Mouse (Mus musculus): ENCODE measurements around the gene Chd9. TPM values are rescaled to one million over a fixed set of nuclear protein-coding genes. Genes with fewer than 3 reads are reported as not detected.
A peak's percentile ranks its signal among the peaks of the same experiment; 100 is the strongest.

Gene Chd9
- polyA plus RNA-seq, 1 experiment, result 71.6 TPM

DNA sequence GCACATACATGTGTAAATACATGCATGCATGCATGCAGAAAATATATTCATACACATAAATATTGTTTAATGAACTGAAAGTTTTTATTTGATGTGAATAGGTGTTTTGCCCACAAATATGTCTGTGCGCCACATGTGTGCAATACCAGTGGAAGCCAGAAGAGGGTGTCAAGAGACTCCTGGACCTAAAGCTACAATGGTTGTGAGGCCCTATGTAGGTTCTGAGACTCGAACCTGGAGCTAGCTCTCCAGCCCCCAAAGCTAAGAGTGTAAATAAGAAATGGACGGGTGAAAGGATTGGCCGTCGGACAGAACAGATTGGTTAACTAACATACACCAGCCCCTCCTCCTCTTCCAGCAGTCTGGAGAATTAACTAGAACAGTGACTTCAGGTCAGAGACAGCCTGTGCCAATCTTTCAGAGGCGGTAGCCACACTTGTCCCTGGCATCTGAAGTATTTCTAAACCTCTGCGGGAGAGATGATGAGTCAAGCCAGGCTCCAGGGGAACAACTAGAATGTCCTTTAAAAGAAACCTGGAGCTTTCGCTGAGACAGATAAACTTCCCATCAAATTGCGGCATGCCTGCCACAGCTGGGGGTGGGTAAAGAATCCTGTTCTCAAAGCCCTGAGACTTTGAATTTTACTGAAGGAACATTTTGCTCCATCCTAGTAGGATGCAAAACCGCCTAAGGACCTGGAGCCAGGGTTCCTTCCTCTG lies 14.4 kb upstream of the Chd9 start:
- H3K9ac ChIP-seq (ENCODE audit: low read depth, poor library complexity, severe bottlenecking), result 0 out of 2 replicates have a peak overlapping the region, but pooled peaks have one; percentile 4
- no peaks in the 10 kb centered on the region for H3K9me3 ChIP-seq (replicated peaks; ENCODE audit: control insufficient read depth, insufficient read depth, low read length, poor library complexity, severe bottlenecking)
- H3K27ac ChIP-seq (ENCODE audit: insufficient read depth, low read length), result peak overlapping the region; percentile 40
- peaks cover 4% of the 10 kb centered on the region for H3K4me1 ChIP-seq (ENCODE audit: control insufficient read depth, insufficient read depth, low read length)
- H3K4me3 ChIP-seq (ENCODE audit: low read depth, low read length), result no peak overlapping the region
- no peaks in the 10 kb centered on the region for H3K36me3 ChIP-seq (ENCODE audit: control insufficient read depth, insufficient read depth, low read length, poor library complexity, severe bottlenecking)
- H3K27me3 ChIP-seq (ENCODE audit: control insufficient read depth, insufficient read depth, low read length, poor library complexity, severe bottlenecking), result no peaks in the 10 kb centered on the region
- TF ChIP-seq CTCF (IDR thresholded peaks at IDR 0.05; ENCODE audit: low read depth, low read length) (peak; percentile 35), EP300 (IDR thresholded peaks at IDR 0.05; ENCODE audit: insufficient read depth, low read depth, low read length) (no peak)

GRCm38 (mm10) chr8:90816061-90816882 lies 11.9 kb upstream of the Chd9 start:
- TF ChIP-seq EP300 (IDR thresholded peaks at IDR 0.05; ENCODE audit: insufficient read depth, low read depth, low read length), result 0 out of 2 replicates have a peak, but pooled peaks have one; percentile 24
- TF ChIP-seq POLR2A (IDR thresholded peaks at IDR 0.05; ENCODE audit: insufficient read depth, low read length), result no peak
- Histone ChIP-seq H3K9me3 (replicated peaks; ENCODE audit: control insufficient read depth, insufficient read depth, low read length, poor library complexity, severe bottlenecking) (no peaks in the 10 kb centered on the region), H3K27ac (ENCODE audit: insufficient read depth, low read length) (peak overlapping the region; percentile 36; the same call in 1 of the 2 replicates), H3K36me3 (ENCODE audit: control insufficient read depth, insufficient read depth, low read length, poor library complexity, severe bottlenecking) (no peaks in the 10 kb centered on the region), H3K4me3 (ENCODE audit: low read depth, low read length) (0 out of 2 replicates have a peak overlapping the region, but pooled peaks have one; percentile 16), H3K27me3 (ENCODE audit: control insufficient read depth, insufficient read depth, low read length, poor library complexity, severe bottlenecking) (no peaks in the 10 kb centered on the region), H3K9ac (ENCODE audit: low read depth, poor library complexity, severe bottlenecking) (peak overlapping the region; percentile 31), H3K4me1 (ENCODE audit: control insufficient read depth, insufficient read depth, low read length) (peaks cover 4% of the 10 kb centered on the region)

DNA sequence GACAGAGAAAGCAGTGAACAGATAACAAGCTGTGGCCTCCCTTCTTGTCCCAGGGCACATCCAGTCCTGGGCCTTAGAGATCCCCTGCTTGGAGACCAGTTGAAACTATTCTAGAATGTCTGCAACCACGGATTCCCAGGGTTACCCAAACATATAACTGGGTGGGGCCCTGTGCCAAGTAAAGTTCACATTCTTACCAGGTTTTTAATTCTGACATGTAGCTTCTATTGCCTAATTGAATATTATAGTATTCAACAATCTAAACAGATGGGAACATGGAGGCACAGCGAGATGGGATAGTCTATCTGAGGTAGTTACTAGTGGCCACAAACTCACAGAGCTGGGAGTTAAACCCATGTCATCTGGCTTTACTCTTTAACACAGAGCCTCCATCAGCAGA lies 10.9 kb upstream of the Chd9 start, which contains the start of gene Gm19935:
Gene Gm19935, minus strand, starts transcription at position 101 of the 400 bp plus-strand sequence.
- no peaks in the 10 kb centered on the region for H3K9me3 ChIP-seq (replicated peaks; ENCODE audit: control insufficient read depth, insufficient read depth, low read length, poor library complexity, severe bottlenecking)
- peak within 1 kb of the TSS; percentile 31 for H3K9ac ChIP-seq (ENCODE audit: low read depth, poor library complexity, severe bottlenecking)
- H3K27me3 ChIP-seq (ENCODE audit: control insufficient read depth, insufficient read depth, low read length, poor library complexity, severe bottlenecking), result no peaks in the 10 kb centered on the region
- H3K4me1 ChIP-seq (ENCODE audit: control insufficient read depth, insufficient read depth, low read length), result peaks cover 4% of the 10 kb centered on the region
- no peaks in the 10 kb centered on the region for H3K36me3 ChIP-seq (ENCODE audit: control insufficient read depth, insufficient read depth, low read length, poor library complexity, severe bottlenecking)
- peak within 1 kb of the TSS; percentile 36; the same call in 1 of the 2 replicates for H3K27ac ChIP-seq (ENCODE audit: insufficient read depth, low read length)
- 0 out of 2 replicates have a peak within 1 kb of the TSS, but pooled peaks have one; percentile 16 for H3K4me3 ChIP-seq (ENCODE audit: low read depth, low read length)
- TF ChIP-seq POLR2A (IDR thresholded peaks at IDR 0.05; ENCODE audit: insufficient read depth, low read length), result no peak
- no peak for TF ChIP-seq CTCF (IDR thresholded peaks at IDR 0.05; ENCODE audit: low read depth, low read length)
- TF ChIP-seq EP300 (IDR thresholded peaks at IDR 0.05; ENCODE audit: insufficient read depth, low read depth, low read length), result no peak

- Histone ChIP-seq H3K4me3 (ENCODE audit: low read depth, low read length) (no peak overlapping the region), H3K36me3 (ENCODE audit: control insufficient read depth, insufficient read depth, low read length, poor library complexity, severe bottlenecking) (no peaks in the 10 kb centered on the region), H3K4me1 (ENCODE audit: control insufficient read depth, insufficient read depth, low read length) (peaks cover 4% of the 10 kb centered on the region), H3K27me3 (ENCODE audit: control insufficient read depth, insufficient read depth, low read length, poor library complexity, severe bottlenecking) (no peaks in the 10 kb centered on the region), H3K27ac (ENCODE audit: insufficient read depth, low read length) (no peak overlapping the region), H3K9ac (ENCODE audit: low read depth, poor library complexity, severe bottlenecking) (no peak overlapping the region), H3K9me3 (replicated peaks; ENCODE audit: control insufficient read depth, insufficient read depth, low read length, poor library complexity, severe bottlenecking) (0 out of 2 replicates have a peak, but pooled peaks cover 6% of the 10 kb centered on the region)
- TF ChIP-seq POLR2A (IDR thresholded peaks at IDR 0.05; ENCODE audit: insufficient read depth, low read length) (no peak), CTCF (IDR thresholded peaks at IDR 0.05; ENCODE audit: low read depth, low read length) (no peak), EP300 (IDR thresholded peaks at IDR 0.05; ENCODE audit: insufficient read depth, low read depth, low read length) (no peak)
Observed at GRCm38 (mm10) chr8:90819561-90820320, 8.4 kb upstream of the Chd9 start.

GRCm38 (mm10) chr8:90820321-90820696 lies 7.8 kb upstream of the Chd9 start:
- Histone ChIP-seq H3K9ac (ENCODE audit: low read depth, poor library complexity, severe bottlenecking) (no peak overlapping the region), H3K9me3 (replicated peaks; ENCODE audit: control insufficient read depth, insufficient read depth, low read length, poor library complexity, severe bottlenecking) (0 out of 2 replicates have a peak, but pooled peaks cover 6% of the 10 kb centered on the region), H3K27me3 (ENCODE audit: control insufficient read depth, insufficient read depth, low read length, poor library complexity, severe bottlenecking) (no peaks in the 10 kb centered on the region), H3K36me3 (ENCODE audit: control insufficient read depth, insufficient read depth, low read length, poor library complexity, severe bottlenecking) (no peaks in the 10 kb centered on the region), H3K27ac (ENCODE audit: insufficient read depth, low read length) (no peak overlapping the region), H3K4me3 (ENCODE audit: low read depth, low read length) (no peak overlapping the region), H3K4me1 (ENCODE audit: control insufficient read depth, insufficient read depth, low read length) (peaks cover 4% of the 10 kb centered on the region)
- TF ChIP-seq EP300 (IDR thresholded peaks at IDR 0.05; ENCODE audit: insufficient read depth, low read depth, low read length), result no peak
- no peak for TF ChIP-seq CTCF (IDR thresholded peaks at IDR 0.05; ENCODE audit: low read depth, low read length)
- TF ChIP-seq POLR2A (IDR thresholded peaks at IDR 0.05; ENCODE audit: insufficient read depth, low read length), result no peak

Data from ES-Bruce4 (cell line).